Mouse (Mus musculus): ENCODE measurements at regions not wholly inside any gene's neighbourhood (a gene's known extent, or its start where the extent isn't known, plus 50 kb on each side); places are given as distances from the start of the nearest gene placed in this dataset.

GRCm38 (mm10) chr9:34029503-34030169 is 456.1 kb upstream of the Kirrel3 start:
- peak; percentile 67 for DNase-seq (ENCODE audit: low spot score)

GRCm38 (mm10) chr9:34054435-34054834 is 431.3 kb upstream of the Kirrel3 start:
- DNase-seq (ENCODE audit: low spot score) = peak; percentile 36
